In the genomic region with DNA sequence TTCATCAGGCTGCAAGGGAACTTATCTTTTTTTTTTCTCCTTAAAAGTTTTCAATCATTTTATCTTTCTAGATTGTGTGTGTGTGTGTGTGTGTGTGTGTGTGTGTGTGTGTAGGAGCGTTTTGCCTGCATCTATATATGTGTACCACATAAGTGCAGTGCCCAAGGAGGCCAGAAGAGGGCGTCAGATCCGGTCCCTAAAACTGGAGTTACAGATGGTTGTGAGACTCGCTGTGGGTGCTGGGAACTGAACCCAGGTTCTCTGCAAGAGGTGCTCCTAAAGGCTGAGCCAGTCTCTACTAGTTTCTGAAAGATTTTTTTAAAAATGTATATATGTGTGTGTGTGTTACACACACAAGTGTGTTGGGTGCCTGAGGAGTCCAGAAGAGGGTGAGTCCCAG, we compare ENCODE assay signal across 14 mouse cellular contexts.
"Had no signal": no experiment of that assay in that cellular context is flagged by ENCODE, and none has a peak within 500 bp of the region (broad histone marks: within the 10 kb centered on the region; RNA-seq: fewer than 3 reads in every experiment).

No protein-coding gene starts in this region.

- H3K9ac ChIP-seq: limb, embryonic 13.5 days; liver, embryonic 15.5 days; lung, embryonic 15.5 days; midbrain, embryonic 13.5 days; neural tube, embryonic 15.5 days had no signal

- H3K27ac ChIP-seq: layer of hippocampus, adult 2 months; limb, embryonic 13.5 days; liver, embryonic 15.5 days; lung, embryonic 15.5 days; neural tube, embryonic 15.5 days had no signal

- H3K4me2 ChIP-seq: limb, embryonic 13.5 days; liver, embryonic 15.5 days; lung, embryonic 15.5 days; midbrain, embryonic 13.5 days; neural tube, embryonic 15.5 days had no signal

- H3K27me3 ChIP-seq: limb, embryonic 13.5 days; lung, embryonic 15.5 days; midbrain, embryonic 13.5 days had no signal

- H3K9me3 ChIP-seq: limb, embryonic 13.5 days; liver, embryonic 15.5 days; lung, embryonic 15.5 days; midbrain, embryonic 13.5 days; neural tube, embryonic 15.5 days had no signal

- DNase-seq: kidney, adult 18-20 months; kidney, postnatal 10 days; kidney, postnatal 4 days; right cerebral cortex, adult 18-20 months; right cerebral cortex, postnatal 25 days; thymus, postnatal 4 days had no signal

- H3K36me3 ChIP-seq: limb, embryonic 13.5 days; liver, embryonic 15.5 days; lung, embryonic 15.5 days; midbrain, embryonic 13.5 days; neural tube, embryonic 15.5 days had no signal

- H3K4me3 ChIP-seq: layer of hippocampus, adult 2 months; limb, embryonic 13.5 days; liver, embryonic 15.5 days; lung, embryonic 15.5 days; midbrain, embryonic 13.5 days; myocyte; neural tube, embryonic 15.5 days had no signal

- ATAC-seq: inflammation-experienced regulatory T-cells, adult 6 months; midbrain, embryonic 13.5 days had no signal
